Mouse (Mus musculus) heart, adult 2 months (tissue): ENCODE results near the gene Tma7. TPM values are rescaled to one million over a fixed set of nuclear protein-coding genes. Genes with fewer than 3 reads are reported as not detected.

Experiments used
- DNase-seq, 2 experiments: peaks; one replicate each; pipeline ENCODE4 v3.0.0; 2021
- H3K27ac ChIP-seq: fragments of 200-600 bp; 2 replicates; pipeline ENCODE4 v1.8.1; 2022
- H3K27me3 ChIP-seq: fragments of 200-500 bp; 2 replicates; pipeline ENCODE4 v1.6.1; 2012; ENCODE audit warnings: mild to moderate bottlenecking, low read length, inconsistent platforms, mixed read lengths; ENCODE audit not compliant: control insufficient read depth, insufficient read depth
- H3K36me3 ChIP-seq: fragments of 200-500 bp; 2 replicates; pipeline ENCODE4 v1.6.1; 2012; ENCODE audit warnings: low read length, inconsistent platforms; ENCODE audit not compliant: control insufficient read depth, insufficient read depth
- H3K4me1 ChIP-seq: fragments of 200-500 bp; 2 replicates; pipeline ENCODE4 v1.6.1; 2011; ENCODE audit warnings: low read length; ENCODE audit not compliant: control insufficient read depth, insufficient read depth
- H3K4me3 ChIP-seq: fragments of 200-600 bp; 2 replicates; pipeline ENCODE4 v1.8.1; 2022
- H3K79me2 ChIP-seq: fragments of 200-500 bp; replicated peaks from 2 replicates; pipeline ENCODE4 v1.6.1; 2012; ENCODE audit warnings: mild to moderate bottlenecking, inconsistent platforms, low read length, moderate library complexity, mixed read lengths; ENCODE audit not compliant: control insufficient read depth, insufficient read depth
- H3K9ac ChIP-seq: fragments of 200-500 bp; 2 replicates; pipeline ENCODE4 v1.6.1; 2012; ENCODE audit warnings: low read depth, mild to moderate bottlenecking, control low read depth, inconsistent platforms, low read length, mixed read lengths
- CTCF ChIP-seq: fragments of 200-600 bp; IDR thresholded peaks from 2 replicates; pipeline ENCODE4 v1.8.1; 2022; ENCODE audit warnings: antibody characterized with exemption, mild to moderate bottlenecking, moderate library complexity
- EP300 ChIP-seq: fragments of 200-500 bp; IDR thresholded peaks from 2 replicates; pipeline ENCODE4 v1.6.1; 2011; ENCODE audit warnings: low read depth, low read length, control low read depth; ENCODE audit not compliant: insufficient read depth
- POLR2A ChIP-seq: fragments of 200-500 bp; IDR thresholded peaks from 2 replicates; pipeline ENCODE4 v1.6.1; 2011; ENCODE audit warnings: mild to moderate bottlenecking, low read depth, low read length, control low read depth; ENCODE audit not compliant: insufficient read depth
- WGBS: fragments of 180-500 bp; shearing (Covaris S2); methylation state at CpG from one replicate; pipeline ENCODE4 v1.1.7; 2018; 5-methylcytosine and 5-hydroxymethylcytosine counted together
- intact Hi-C: fragments of 180-260 bp; cut with DNase I; formaldehyde crosslinking; loops from one replicate; pipeline ENCODE4 v1.15.1; 2025
- polyA plus RNA-seq: library from polyadenylated mRNA; depleted of rRNA; stranded (reverse); fragments of >200 nt; gene quantifications from 2 replicates; pipeline ENCODE4 v1.2.3, GENCODE M21; 2012
- total RNA-seq, 2 experiments: library from RNA; stranded (reverse); gene quantifications; 2 replicates each; pipeline ENCODE4 v1.2.3; 2021

The Tma7 gene
- total and polyA plus RNA-seq, 3 experiments: 41.4 to 235 (median 218) TPM

DNA sequence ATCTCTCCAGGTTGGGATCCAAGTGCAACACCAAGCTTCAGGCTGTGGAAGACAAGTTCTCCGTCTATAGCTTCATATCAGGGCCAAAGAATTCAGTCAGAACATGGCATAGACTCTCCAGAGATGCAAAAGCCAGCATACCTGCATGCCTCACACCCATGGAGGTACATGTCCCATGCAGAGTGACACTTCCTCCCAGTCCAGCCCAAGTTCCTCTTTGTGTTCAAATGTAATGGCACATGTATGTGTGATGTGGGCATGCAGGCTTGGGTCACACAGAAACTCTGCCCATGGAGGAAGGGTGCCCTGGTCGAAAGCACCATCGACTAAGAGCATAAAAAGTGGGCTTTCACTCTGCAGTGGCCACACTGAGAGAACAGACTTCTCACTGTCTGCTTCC, 41.8 kb upstream of the Tma7 start:
- no peaks in the 10 kb centered on the region for H3K79me2 ChIP-seq
- H3K27ac ChIP-seq: no peak overlapping the region
- H3K27me3 ChIP-seq: no peaks in the 10 kb centered on the region
- DNase-seq: no peak
- no peak overlapping the region for H3K4me3 ChIP-seq
- H3K9ac ChIP-seq: no peak overlapping the region
- TF ChIP-seq POLR2A: no peak
- no peaks in the 10 kb centered on the region for H3K36me3 ChIP-seq
- intact Hi-C loops: no loop called here
- H3K4me1 ChIP-seq: no peaks in the 10 kb centered on the region
- WGBS: 86% methylated on average over 3 of the region's 3 CpGs

DNA sequence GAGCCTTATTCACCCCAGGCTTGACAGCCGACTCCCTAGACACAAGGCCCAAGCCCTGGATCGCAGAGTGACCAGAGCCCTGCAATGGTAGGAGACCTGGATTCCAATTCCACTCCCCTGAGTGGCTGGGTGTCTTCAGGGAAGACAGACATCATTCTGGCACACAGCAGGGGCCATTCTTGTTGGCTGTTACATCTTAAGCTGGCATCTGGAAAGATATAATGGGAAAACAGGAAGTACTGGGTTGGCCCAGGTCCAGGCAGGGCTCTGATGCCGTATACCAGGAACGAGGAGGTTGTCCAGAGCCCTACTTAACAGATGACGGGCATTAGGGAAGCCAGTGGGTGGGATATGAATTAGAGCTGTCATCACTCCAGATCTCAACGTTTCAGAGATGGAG, 40.9 kb upstream of the Tma7 start:
- no peak for DNase-seq
- H3K27ac ChIP-seq: no peak overlapping the region
- no peak overlapping the region for H3K9ac ChIP-seq
- H3K4me1 ChIP-seq: no peaks in the 10 kb centered on the region
- no peaks in the 10 kb centered on the region for H3K79me2 ChIP-seq
- H3K27me3 ChIP-seq: no peaks in the 10 kb centered on the region
- intact Hi-C loops: no loop called here
- TF ChIP-seq EP300 (no peak), CTCF (no peak), POLR2A (no peak)
- H3K36me3 ChIP-seq: no peaks in the 10 kb centered on the region
- 26% methylated on average over 6 of the region's 6 CpGs for WGBS
- H3K4me3 ChIP-seq: no peak overlapping the region

GRCm38 (mm10) chr9:109122553-109123085, 40.2 kb upstream of the Tma7 start:
- H3K9ac ChIP-seq: no peak overlapping the region
- no peak overlapping the region for H3K4me3 ChIP-seq
- no peak overlapping the region for H3K27ac ChIP-seq
- intact Hi-C loops: loop anchor here (1.0 kb wide), 2 partner anchors 34 to 122 kb away; no protein-coding TSS in a partner anchor
- WGBS: 45% methylated on average over 2 of the region's 2 CpGs
- TF ChIP-seq EP300: no peak
- TF ChIP-seq CTCF: peak; percentile 73
- no peak for DNase-seq
- H3K36me3 ChIP-seq: no peaks in the 10 kb centered on the region
- H3K27me3 ChIP-seq: no peaks in the 10 kb centered on the region
- H3K4me1 ChIP-seq: no peaks in the 10 kb centered on the region
- H3K79me2 ChIP-seq: no peaks in the 10 kb centered on the region

- Histone ChIP-seq H3K27ac (no peak overlapping the region), H3K4me1 (no peaks in the 10 kb centered on the region), H3K27me3 (no peaks in the 10 kb centered on the region), H3K36me3 (no peaks in the 10 kb centered on the region), H3K79me2 (no peaks in the 10 kb centered on the region), H3K4me3 (no peak overlapping the region), H3K9ac (no peak overlapping the region)
- intact Hi-C loops: no loop called here
- WGBS: 88% methylated on average over 6 of the region's 6 CpGs
- TF ChIP-seq POLR2A (no peak), EP300 (no peak), CTCF (no peak)
- no peak for DNase-seq
Measured at GRCm38 (mm10) chr9:109120956-109121355, 38.6 kb upstream of the Tma7 start.

GRCm38 (mm10) chr9:109119571-109119970, 37.2 kb upstream of the Tma7 start:
- WGBS: 67% methylated on average over 9 of the region's 9 CpGs
- Histone ChIP-seq H3K79me2 (no peaks in the 10 kb centered on the region), H3K36me3 (no peaks in the 10 kb centered on the region), H3K27ac (no peak overlapping the region), H3K4me1 (no peaks in the 10 kb centered on the region), H3K4me3 (no peak overlapping the region), H3K9ac (no peak overlapping the region), H3K27me3 (no peaks in the 10 kb centered on the region)
- DNase-seq: peak in 1 of 2 experiments; percentile 16
- TF ChIP-seq CTCF (no peak), POLR2A (no peak), EP300 (no peak)
- intact Hi-C loops: no loop called here

DNA sequence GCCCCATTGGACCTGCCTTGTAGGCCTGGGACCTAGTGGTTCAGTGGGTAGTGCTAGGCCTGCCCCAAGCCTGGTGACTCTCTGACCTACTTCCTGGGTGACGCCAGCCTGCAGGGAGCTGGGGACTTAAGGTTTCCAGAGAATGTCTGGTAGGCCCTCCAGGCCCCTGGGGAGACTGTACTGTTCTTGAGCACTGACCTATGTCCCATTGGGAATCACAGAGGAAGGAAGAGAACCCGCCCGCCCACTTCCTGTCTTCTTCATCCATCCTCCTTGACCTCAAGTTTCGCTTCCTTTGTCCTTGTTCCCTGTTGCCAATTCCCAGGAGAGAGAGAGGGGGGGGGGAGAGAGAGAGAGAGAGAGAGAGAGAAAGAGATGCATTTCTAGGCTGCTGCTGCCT, 35.7 kb upstream of the Tma7 start:
- no peaks in the 10 kb centered on the region for H3K79me2 ChIP-seq
- peak; percentile 52 to 65 for DNase-seq
- H3K27me3 ChIP-seq: no peaks in the 10 kb centered on the region
- H3K36me3 ChIP-seq: no peaks in the 10 kb centered on the region
- H3K4me1 ChIP-seq: no peaks in the 10 kb centered on the region
- intact Hi-C loops: no loop called here
- no peak overlapping the region for H3K9ac ChIP-seq
- WGBS: 53% methylated on average over 3 of the region's 4 CpGs
- H3K27ac ChIP-seq: no peak overlapping the region
- no peak overlapping the region for H3K4me3 ChIP-seq
- TF ChIP-seq POLR2A (no peak), EP300 (no peak; the same call in 1 of the 2 replicates), CTCF (no peak)
